8 mouse cellular contexts compared by ENCODE assay signal in genomic region chr5:131794411-131795133, GRCm38 (mm10).
DNase-seq lines count a peak whose midpoint lies in the region; ATAC-seq lines count a peak whose summit lies in the region.

No protein-coding gene starts in this region.

- H3K4me2 ChIP-seq in hindbrain, embryonic 15.5 days, result peak overlapping the region; percentile 38
- peak overlapping the region; percentile 13 for H3K4me2 ChIP-seq in midbrain, embryonic 12.5 days (replicated peaks)

- no peaks in the 10 kb centered on the region for H3K36me3 ChIP-seq in hindbrain, embryonic 15.5 days
- no peaks in the 10 kb centered on the region for H3K36me3 ChIP-seq in midbrain, embryonic 12.5 days

- peak; percentile 81 for DNase-seq in cerebellum, adult 11-12 months
- DNase-seq in ovary, postnatal 14 days (ENCODE audit: low spot score), result no peak
- no peak for DNase-seq in kidney, postnatal 4 days
- DNase-seq in spleen, postnatal 4 days (ENCODE audit: low spot score in 2 of 2), result no peak
- DNase-seq in kidney, postnatal 14 days, result no peak

- peak; percentile 71 for ATAC-seq in common myeloid progenitor, adult 5-6 weeks (replicated peaks; ENCODE audit: low read depth, poor library complexity, severe bottlenecking)
- peak; percentile 89 for ATAC-seq in hindbrain, embryonic 15.5 days (ENCODE audit: low FRiP score, low read depth)
- ATAC-seq in midbrain, embryonic 12.5 days (ENCODE audit: low FRiP score, low read depth), result peak; percentile 60

- no peak overlapping the region; the same call in 1 of the 2 replicates for H3K9ac ChIP-seq in hindbrain, embryonic 15.5 days
- H3K9ac ChIP-seq in midbrain, embryonic 12.5 days (replicated peaks), result no peak overlapping the region

- H3K9me3 ChIP-seq in hindbrain, embryonic 15.5 days, result no peaks in the 10 kb centered on the region
- H3K9me3 ChIP-seq in midbrain, embryonic 12.5 days, result no peaks in the 10 kb centered on the region

- H3K27ac ChIP-seq in hindbrain, embryonic 15.5 days (replicated peaks), result peak overlapping the region; percentile 83
- H3K27ac ChIP-seq in midbrain, embryonic 12.5 days (replicated peaks), result peak overlapping the region; percentile 70

- no peaks in the 10 kb centered on the region for H3K27me3 ChIP-seq in hindbrain, embryonic 15.5 days
- H3K27me3 ChIP-seq in midbrain, embryonic 12.5 days, result peaks cover 5% of the 10 kb centered on the region; the same call in 1 of the 2 replicates

- peaks cover 51% of the 10 kb centered on the region for H3K4me1 ChIP-seq in hindbrain, embryonic 15.5 days (replicated peaks)
- peaks cover 37% of the 10 kb centered on the region for H3K4me1 ChIP-seq in midbrain, embryonic 12.5 days

- H3K4me3 ChIP-seq in hindbrain, embryonic 15.5 days, result no peak overlapping the region
- H3K4me3 ChIP-seq in midbrain, embryonic 12.5 days, result no peak overlapping the region

- 14% methylated on average over 18 of the region's 18 CpGs for WGBS in hindbrain, embryonic 15.5 days
- WGBS in midbrain, embryonic 12.5 days, result 38% methylated on average over 18 of the region's 18 CpGs
